In genomic region chr4:134483696-134484095, GRCm38 (mm10) we compare ENCODE assay signal across 12 mouse cellular contexts. TPM values are rescaled to one million over a fixed set of nuclear protein-coding genes. Genes with fewer than 3 reads are reported as not detected.
DNase-seq lines count a peak whose midpoint lies in the region; ATAC-seq and TF ChIP-seq lines count a peak whose summit lies in the region.
"Had no signal": no experiment of that assay in that cellular context is flagged by ENCODE, and none has a peak within 500 bp of the region (broad histone marks: within the 10 kb centered on the region; RNA-seq: fewer than 3 reads in every experiment).

No protein-coding gene starts in this region.

- no peaks in the 10 kb centered on the region for H3K9me3 ChIP-seq in forebrain, postnatal 0 days (ENCODE audit: low read length)
- H3K9me3 ChIP-seq in forebrain, embryonic 14.5 days (replicated peaks; ENCODE audit: control insufficient read depth, low read length): no peaks in the 10 kb centered on the region
- H3K9me3 ChIP-seq in midbrain, embryonic 16.5 days (replicated peaks; ENCODE audit: control insufficient read depth, low read length, poor library complexity, severe bottlenecking): no peaks in the 10 kb centered on the region

- WGBS in forebrain, postnatal 0 days: 30% methylated on average over 6 of the region's 6 CpGs
- WGBS in forebrain, embryonic 14.5 days: 49% methylated on average over 6 of the region's 6 CpGs
- 38% methylated on average over 6 of the region's 6 CpGs for WGBS in midbrain, embryonic 16.5 days

- no peak overlapping the region for H3K9ac ChIP-seq in forebrain, postnatal 0 days
- H3K9ac ChIP-seq in forebrain, embryonic 14.5 days (ENCODE audit: low read length): no peak overlapping the region
- no peak overlapping the region for H3K9ac ChIP-seq in midbrain, embryonic 16.5 days (ENCODE audit: low read depth, low read length)

- no peaks in the 10 kb centered on the region for H3K4me1 ChIP-seq in forebrain, postnatal 0 days (ENCODE audit: insufficient read depth)
- H3K4me1 ChIP-seq in forebrain, embryonic 14.5 days (ENCODE audit: control insufficient read depth, insufficient read depth, low read length): no peaks in the 10 kb centered on the region
- peaks cover 8% of the 10 kb centered on the region for H3K4me1 ChIP-seq in midbrain, embryonic 16.5 days (ENCODE audit: control insufficient read depth, insufficient read depth, low read length)

- no peak overlapping the region for H3K4me3 ChIP-seq in forebrain, postnatal 0 days (ENCODE audit: low read depth, low read length)
- H3K4me3 ChIP-seq in forebrain, embryonic 14.5 days (ENCODE audit: low read depth, low read length): no peak overlapping the region
- H3K4me3 ChIP-seq in midbrain, embryonic 16.5 days (ENCODE audit: low read depth, low read length): no peak overlapping the region

- H3K4me2 ChIP-seq in forebrain, postnatal 0 days (ENCODE audit: low read depth): no peak overlapping the region
- H3K4me2 ChIP-seq in forebrain, embryonic 14.5 days (ENCODE audit: low read length): no peak overlapping the region
- no peak overlapping the region for H3K4me2 ChIP-seq in midbrain, embryonic 16.5 days (ENCODE audit: low read length)

- no peaks in the 10 kb centered on the region for H3K27me3 ChIP-seq in forebrain, postnatal 0 days (ENCODE audit: insufficient read depth, low read length)
- H3K27me3 ChIP-seq in forebrain, embryonic 14.5 days (replicated peaks; ENCODE audit: control insufficient read depth, insufficient read depth, low read length): no peaks in the 10 kb centered on the region
- H3K27me3 ChIP-seq in midbrain, embryonic 16.5 days (ENCODE audit: control insufficient read depth, insufficient read depth, low read depth, low read length): no peaks in the 10 kb centered on the region

- ATAC-seq in forebrain, postnatal 0 days: peak; percentile 35; the same call in 1 of the 2 replicates
- no peak for ATAC-seq in forebrain, embryonic 14.5 days
- no peak for ATAC-seq in midbrain, embryonic 16.5 days
- no peak for ATAC-seq in inflammation-experienced regulatory T-cells, adult 6 months
- ATAC-seq: activated CD4-positive, CD25-positive, alpha-beta regulatory T cell, adult 4 months; lung, postnatal 0 days had no signal

- H3K36me3 ChIP-seq in forebrain, postnatal 0 days (ENCODE audit: insufficient read depth): no peaks in the 10 kb centered on the region
- no peaks in the 10 kb centered on the region for H3K36me3 ChIP-seq in forebrain, embryonic 14.5 days (ENCODE audit: control insufficient read depth, insufficient read depth, low read length)
- no peaks in the 10 kb centered on the region for H3K36me3 ChIP-seq in midbrain, embryonic 16.5 days (ENCODE audit: control insufficient read depth, insufficient read depth, low read length)

- no peak for DNase-seq in forebrain, postnatal 0 days
- DNase-seq in forebrain, embryonic 14.5 days (ENCODE audit: low spot score): no peak
- DNase-seq in left cerebral cortex, adult 11 months (ENCODE audit: low spot score): peak; percentile 67
- DNase-seq in left cerebral cortex, postnatal 4 days: no peak
- peak; percentile 56 for DNase-seq in brain, embryonic 14.5 days (ENCODE audit: low read depth)
- peak; percentile 53 to 63 for DNase-seq in kidney, postnatal 36 days
- DNase-seq: heart, postnatal 36 days; thymus, postnatal 14 days had no signal

- TF ChIP-seq POLR2A in brain, embryonic 14.5 days (IDR thresholded peaks at IDR 0.05; ENCODE audit: borderline replicate concordance, extremely low read depth, insufficient read depth, insufficient read length, poor library complexity, severe bottlenecking): no peak

- no peak for TF ChIP-seq CTCF in forebrain, postnatal 0 days (IDR thresholded peaks at IDR 0.05; ENCODE audit: low read depth)
- TF ChIP-seq CTCF in brain, embryonic 14.5 days (IDR thresholded peaks at IDR 0.05; ENCODE audit: borderline replicate concordance, extremely low read depth, insufficient read depth, insufficient read length): no peak

- intact Hi-C loops in left cerebral cortex, postnatal 4 days (cut with DNase I): no loop called here

- H3K27ac ChIP-seq in forebrain, postnatal 0 days (ENCODE audit: low read depth, low read length): peak overlapping the region; percentile 40
- H3K27ac ChIP-seq in forebrain, embryonic 14.5 days (ENCODE audit: low read depth, low read length): no peak overlapping the region
- no peak overlapping the region for H3K27ac ChIP-seq in midbrain, embryonic 16.5 days (ENCODE audit: low read length)

RNA-seq across cellular contexts. Expression of gene Paqr7, which starts 12.8 kb away (rescaled TPM):
- 33.9 and 36.6 TPM in 2 replicates for total RNA-seq in forebrain, postnatal 0 days (2014; rRNA removed)
- 21.3 and 28.1 TPM in 2 replicates for polyA plus RNA-seq in forebrain, postnatal 0 days (2015; fragmentation: Nextera tagmentation; extraction: Ambion mirVana)
- 4.3 and 6.0 TPM in 2 replicates for polyA plus RNA-seq in forebrain, embryonic 14.5 days (2014; fragmentation: Nextera tagmentation; extraction: Ambion mirVana)
- 10 to 100 TPM; 30.7 to 31.7 TPM for total RNA-seq in left cerebral cortex, postnatal 4 days (2021)
- polyA plus RNA-seq in brain, embryonic 14.5 days (2012; rRNA removed): 19.6 and 21.3 TPM in 2 replicates
- polyA plus RNA-seq in midbrain, embryonic 16.5 days (2015; fragmentation: Nextera tagmentation; extraction: Ambion mirVana): 27.2 and 36.2 TPM in 2 replicates
- polyA plus RNA-seq in inflammation-experienced regulatory T-cells, adult 6 months (2017; shearing (Covaris generic)): 10 to 100 TPM; 22.5 to 35.0 (median 31.7) TPM

RNA-seq across cellular contexts. Expression of gene Stmn1, which starts 15.6 kb away (rescaled TPM):
- total RNA-seq in forebrain, postnatal 0 days (2014; rRNA removed): 2,537 and 3,460 TPM in 2 replicates
- 7,274 and 8,446 TPM in 2 replicates for polyA plus RNA-seq in forebrain, postnatal 0 days (2015; fragmentation: Nextera tagmentation; extraction: Ambion mirVana)
- 7,624 and 8,172 TPM in 2 replicates for polyA plus RNA-seq in forebrain, embryonic 14.5 days (2014; fragmentation: Nextera tagmentation; extraction: Ambion mirVana)
- total RNA-seq in left cerebral cortex, postnatal 4 days (2021): 1,000 to 10,000 TPM; 3,425 to 3,590 TPM
- polyA plus RNA-seq in brain, embryonic 14.5 days (2012; rRNA removed): 1,070 and 2,202 TPM in 2 replicates
- polyA plus RNA-seq in midbrain, embryonic 16.5 days (2015; fragmentation: Nextera tagmentation; extraction: Ambion mirVana): 7,758 and 8,549 TPM in 2 replicates
- polyA plus RNA-seq in inflammation-experienced regulatory T-cells, adult 6 months (2017; shearing (Covaris generic)): 100 to 1,000 TPM in 1 of 3 experiments, 10 to 100 TPM in 2; 62.2 to 637 (median 91.9) TPM

RNA-seq across cellular contexts. Expression of gene Aunip, which starts 27.1 kb away (rescaled TPM):
- total RNA-seq in forebrain, postnatal 0 days (2014; rRNA removed): 1.2 and 1.8 TPM in 2 replicates
- 1.1 and 1.3 TPM in 2 replicates for polyA plus RNA-seq in forebrain, postnatal 0 days (2015; fragmentation: Nextera tagmentation; extraction: Ambion mirVana)
- 2.2 and 3.3 TPM in 2 replicates for polyA plus RNA-seq in forebrain, embryonic 14.5 days (2014; fragmentation: Nextera tagmentation; extraction: Ambion mirVana)
- total RNA-seq in left cerebral cortex, postnatal 4 days (2021): 1 to 10 TPM; 1.4 to 1.8 TPM
- 2.8 and 3.9 TPM in 2 replicates for polyA plus RNA-seq in brain, embryonic 14.5 days (2012; rRNA removed)
- 1.3 and 1.7 TPM in 2 replicates for polyA plus RNA-seq in midbrain, embryonic 16.5 days (2015; fragmentation: Nextera tagmentation; extraction: Ambion mirVana)
- 1 to 10 TPM in 1 of 3 experiments, under 1 TPM in 2; 0.44 to 7.2 (median 0.94) TPM for polyA plus RNA-seq in inflammation-experienced regulatory T-cells, adult 6 months (2017; shearing (Covaris generic))

RNA-seq across cellular contexts. Expression of gene Mtfr1l, which starts 51.5 kb away (rescaled TPM):
- total RNA-seq in forebrain, postnatal 0 days (2014; rRNA removed): 116 and 119 TPM in 2 replicates
- 191 and 194 TPM in 2 replicates for polyA plus RNA-seq in forebrain, postnatal 0 days (2015; fragmentation: Nextera tagmentation; extraction: Ambion mirVana)
- 177 and 185 TPM in 2 replicates for polyA plus RNA-seq in forebrain, embryonic 14.5 days (2014; fragmentation: Nextera tagmentation; extraction: Ambion mirVana)
- 100 to 1,000 TPM in 1 of 2 experiments, 10 to 100 TPM in 1; 99.4 to 102 TPM for total RNA-seq in left cerebral cortex, postnatal 4 days (2021)
- polyA plus RNA-seq in brain, embryonic 14.5 days (2012; rRNA removed): 152 and 168 TPM in 2 replicates
- polyA plus RNA-seq in midbrain, embryonic 16.5 days (2015; fragmentation: Nextera tagmentation; extraction: Ambion mirVana): 169 and 175 TPM in 2 replicates
- 100 to 1,000 TPM in 1 of 3 experiments, 10 to 100 TPM in 2; 64.7 to 110 (median 89.2) TPM for polyA plus RNA-seq in inflammation-experienced regulatory T-cells, adult 6 months (2017; shearing (Covaris generic))

Comparison
In these comparisons a context has a peak if more than half of its experiments do, and no peak if none do; other contexts are left out.
1. DNase-seq: peak in left cerebral cortex, adult 11 months (single experiment), brain, embryonic 14.5 days (single experiment) and kidney, postnatal 36 days (2 of 2); none in forebrain, postnatal 0 days (single experiment), forebrain, embryonic 14.5 days (single experiment) and left cerebral cortex, postnatal 4 days (single experiment).